Mouse (Mus musculus) testis, postnatal 10 days (tissue): ENCODE results near the gene Alox5.

Experiments used
- DNase-seq: peaks from one replicate; pipeline ENCODE4 v3.0.0; 2021; ENCODE audit warnings: low spot score

Alox5 gene

DNA sequence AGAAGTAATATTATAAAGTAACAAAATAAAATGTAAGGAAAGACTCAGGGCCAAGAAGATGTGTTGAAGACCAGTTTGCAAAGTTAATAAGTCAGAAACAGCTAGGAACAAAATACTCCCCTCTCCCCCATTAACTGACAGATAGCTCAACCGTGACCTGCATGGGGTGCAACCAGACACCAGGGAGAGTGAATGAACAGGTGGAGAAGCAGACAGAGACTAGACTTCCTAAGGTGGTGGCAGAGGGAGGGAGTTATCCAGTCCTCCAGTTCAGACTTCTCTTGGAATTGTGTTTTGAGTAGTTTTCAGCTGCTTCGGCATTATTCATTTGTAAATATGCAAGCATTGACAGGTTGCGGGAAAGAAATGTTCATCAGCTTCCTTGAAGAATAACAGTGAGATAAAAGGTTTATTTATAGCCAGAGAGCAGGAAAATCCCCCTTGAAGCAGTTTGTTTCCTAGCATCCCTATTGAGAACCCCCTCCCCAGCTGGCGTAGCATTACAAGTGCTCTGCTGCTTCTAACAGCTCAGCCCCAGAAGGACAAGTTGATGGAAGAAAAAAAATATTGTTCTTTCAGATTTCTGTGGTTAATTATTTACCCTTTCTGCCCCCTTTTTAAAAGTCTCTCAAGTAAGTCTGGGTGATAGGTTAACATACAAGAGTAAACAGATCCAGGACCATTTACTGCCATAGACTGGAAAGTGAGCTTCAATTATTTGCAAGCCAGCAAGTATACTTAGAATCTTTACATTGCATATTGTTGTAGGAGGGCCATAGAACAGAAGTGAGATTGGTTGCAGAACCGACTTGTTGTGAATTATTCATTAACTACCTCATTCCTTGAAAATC, 75.6 kb downstream of the Alox5 start:
- DNase-seq = no peak

DNA sequence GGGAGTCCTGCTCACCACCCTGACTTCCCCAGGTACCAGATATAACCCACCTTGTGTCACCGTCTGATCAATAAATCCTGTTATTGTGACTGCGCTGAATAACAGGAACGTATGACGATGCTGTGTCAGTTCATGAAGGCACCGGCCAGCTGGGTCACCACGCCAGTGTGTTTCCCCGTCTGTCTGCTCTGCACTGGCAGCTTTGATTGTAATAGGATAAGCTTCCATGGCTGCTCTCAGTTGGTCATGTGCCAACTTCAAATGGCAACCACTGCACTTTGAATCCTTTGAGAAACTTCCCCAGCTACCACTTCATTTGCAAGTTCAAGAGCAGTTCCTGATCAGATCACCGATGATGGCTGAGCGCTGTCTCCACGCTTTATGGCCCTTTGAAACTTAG, 77.4 kb downstream of the Alox5 start:
- no peak for DNase-seq

DNA sequence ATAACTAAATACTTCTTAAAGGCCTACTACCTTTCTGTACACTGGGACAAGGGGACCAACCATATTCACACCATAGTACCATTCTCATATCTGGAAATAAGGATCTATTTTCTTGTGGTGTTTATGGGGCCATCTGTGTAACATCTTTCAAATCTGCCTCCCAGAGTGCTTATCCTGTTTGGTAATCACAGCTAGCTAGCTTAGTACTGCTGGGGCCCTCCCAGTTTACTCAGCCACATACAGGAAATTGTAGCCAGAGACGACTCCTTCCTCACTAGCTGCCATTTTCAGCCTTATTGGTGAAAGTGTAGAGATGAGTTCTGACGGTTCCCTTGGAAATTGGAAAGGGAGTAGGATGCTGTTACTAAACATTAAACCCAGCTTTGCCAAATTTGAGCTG, 79.4 kb downstream of the Alox5 start:
- no peak for DNase-seq

DNA sequence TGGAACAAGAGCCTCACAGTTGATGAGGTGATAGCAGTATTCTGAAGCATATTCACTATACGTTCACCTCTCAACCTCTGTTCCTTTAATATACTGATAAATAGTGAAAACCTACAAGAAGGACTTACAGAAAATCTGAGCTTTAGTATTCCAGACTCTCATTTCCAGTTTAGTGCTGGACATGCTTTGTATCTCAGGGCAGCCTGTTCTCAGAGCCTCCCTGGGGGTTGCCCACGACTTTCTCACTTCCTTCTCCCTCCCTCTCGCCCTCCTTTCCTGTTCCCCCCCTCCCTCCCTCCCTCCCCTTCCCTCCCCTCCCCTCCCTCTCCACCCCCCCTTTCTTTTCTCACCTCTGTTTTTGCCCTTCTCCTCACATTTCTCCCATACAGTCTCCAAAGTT, 80.8 kb downstream of the Alox5 start:
- DNase-seq = no peak

DNA sequence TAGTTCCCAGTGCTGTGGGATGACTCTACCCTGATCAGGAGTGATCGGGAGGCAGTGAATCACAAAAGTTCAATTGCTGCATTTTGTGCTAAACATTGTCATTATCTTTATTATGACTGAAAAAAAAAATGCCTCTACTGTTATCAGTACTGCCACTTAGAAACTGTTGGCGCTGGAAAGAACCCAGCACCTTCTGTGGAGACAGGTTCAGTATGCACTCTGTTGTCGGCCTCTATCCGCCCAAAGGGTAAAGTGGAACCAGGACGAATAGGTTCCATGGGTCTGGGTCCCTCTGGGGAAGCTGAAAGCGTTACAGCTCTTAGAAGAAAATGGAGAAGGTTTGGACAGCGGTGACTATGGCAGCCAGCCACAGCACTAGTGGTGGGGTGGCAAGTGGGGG, 82.1 kb downstream of the Alox5 start:
- DNase-seq = no peak

DNA sequence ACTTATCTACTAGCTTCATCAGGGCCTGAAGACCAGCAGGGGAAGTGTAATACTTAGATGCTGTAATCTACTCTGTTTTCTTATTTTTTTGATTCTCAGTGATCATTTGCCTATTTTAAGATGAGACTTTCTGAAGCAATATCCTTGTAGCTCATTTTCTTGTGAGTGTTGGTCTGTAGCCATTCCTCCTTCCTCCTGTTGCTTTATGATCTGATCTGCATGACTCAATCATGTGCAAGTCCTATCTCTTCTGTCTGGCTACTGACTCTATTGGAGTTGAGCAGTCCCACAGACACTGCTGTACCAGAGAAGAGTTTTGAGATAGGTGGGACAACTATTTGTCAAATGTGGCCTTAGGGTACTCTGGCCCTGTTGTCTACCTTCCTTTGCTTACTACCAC, 86.4 kb downstream of the Alox5 start:
- no peak for DNase-seq

DNA sequence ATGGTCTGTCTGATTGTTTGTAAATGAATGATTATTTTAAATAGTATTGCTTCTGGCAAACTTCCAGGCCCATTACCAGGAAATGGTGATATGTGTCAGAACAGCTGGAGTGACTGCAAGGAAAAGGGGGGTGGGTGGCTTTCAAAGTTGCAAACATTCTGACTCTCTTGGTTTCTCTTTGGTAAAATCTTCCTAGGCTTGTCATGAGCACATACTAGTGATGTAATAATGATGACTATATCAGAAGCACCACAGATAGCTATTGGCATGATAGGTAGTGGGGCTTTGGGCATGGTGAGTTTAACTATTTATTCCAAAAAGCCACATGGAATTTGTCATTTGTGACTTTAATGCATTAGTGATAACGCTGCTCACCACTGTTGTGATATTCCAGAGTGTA, 86.8 kb downstream of the Alox5 start:
- no peak for DNase-seq

DNA sequence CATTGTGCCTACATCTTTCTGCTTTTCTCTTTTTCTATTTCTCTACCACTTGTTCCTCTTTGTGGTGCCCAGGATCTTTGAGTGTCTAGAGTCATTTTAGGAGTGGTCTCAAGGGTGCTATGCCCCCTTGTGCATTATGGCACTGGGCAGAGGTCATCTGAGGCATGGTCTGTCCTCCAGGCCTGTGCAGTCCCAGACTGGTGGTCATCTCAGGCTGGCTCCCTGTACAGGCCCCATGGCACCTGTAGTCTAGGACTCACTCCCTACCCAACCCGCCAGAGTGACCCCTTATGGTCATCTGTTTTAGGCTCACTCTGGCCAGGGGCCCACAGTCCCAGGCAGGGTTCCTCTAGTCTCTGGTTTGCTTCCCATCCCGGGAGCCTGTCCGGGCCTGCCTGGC, 89.5 kb downstream of the Alox5 start:
- DNase-seq = no peak

DNA sequence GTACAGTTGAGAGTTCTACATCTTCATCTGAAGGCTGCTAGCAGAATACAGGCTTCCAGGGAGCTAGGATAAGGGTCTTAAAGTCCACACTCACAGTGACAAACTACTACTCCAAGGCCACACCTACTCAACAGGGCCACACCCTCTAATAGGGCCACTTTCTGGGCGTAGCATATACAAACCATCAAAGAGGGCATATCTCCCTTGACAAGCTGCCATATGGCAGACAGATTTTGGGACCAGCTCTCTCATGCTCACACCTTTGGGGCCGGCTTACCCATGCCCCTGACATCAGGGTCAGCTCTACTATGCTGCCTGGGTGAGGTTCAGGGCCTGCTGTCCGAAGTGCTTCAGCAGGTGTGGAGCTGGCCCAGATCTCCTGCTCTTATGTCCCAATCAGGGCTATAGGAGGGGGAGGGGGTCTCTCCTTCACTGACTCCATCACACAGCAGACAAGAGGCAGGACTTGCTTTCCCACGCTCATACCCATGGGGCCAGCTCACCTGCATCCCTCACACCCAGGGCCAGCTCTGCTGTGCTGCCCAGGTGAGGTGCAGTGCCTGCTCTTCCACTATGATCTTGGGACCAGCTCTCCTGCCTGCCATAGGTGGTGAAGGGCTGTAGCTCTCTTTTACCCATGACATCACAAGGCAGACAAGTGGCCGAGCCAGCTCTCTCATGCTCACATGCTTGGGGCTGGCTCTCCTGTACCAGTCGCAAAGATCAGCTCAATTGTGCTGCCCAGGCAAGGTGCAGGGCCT, 90.6 kb downstream of the Alox5 start:
- DNase-seq = no peak

DNA sequence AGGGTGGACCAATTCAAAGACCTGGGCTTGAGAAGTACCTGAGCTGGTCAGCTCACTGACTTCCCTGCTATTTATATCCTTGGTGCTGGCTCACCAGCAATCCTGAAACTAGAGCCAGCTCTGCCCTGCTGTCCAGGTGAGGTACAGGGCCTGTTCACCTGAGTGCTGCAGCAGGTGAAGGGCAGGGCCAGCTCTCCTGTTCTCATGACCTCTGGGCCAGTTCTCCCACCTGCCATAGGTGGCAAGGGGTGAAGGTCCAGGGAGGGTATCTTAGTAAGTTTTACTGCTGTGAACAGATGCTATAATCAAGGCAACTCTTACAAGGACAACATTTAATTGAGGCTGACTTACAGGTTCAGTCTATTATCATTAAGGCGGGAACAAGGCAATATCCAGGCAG, 91.2 kb downstream of the Alox5 start:
- no peak for DNase-seq

DNA sequence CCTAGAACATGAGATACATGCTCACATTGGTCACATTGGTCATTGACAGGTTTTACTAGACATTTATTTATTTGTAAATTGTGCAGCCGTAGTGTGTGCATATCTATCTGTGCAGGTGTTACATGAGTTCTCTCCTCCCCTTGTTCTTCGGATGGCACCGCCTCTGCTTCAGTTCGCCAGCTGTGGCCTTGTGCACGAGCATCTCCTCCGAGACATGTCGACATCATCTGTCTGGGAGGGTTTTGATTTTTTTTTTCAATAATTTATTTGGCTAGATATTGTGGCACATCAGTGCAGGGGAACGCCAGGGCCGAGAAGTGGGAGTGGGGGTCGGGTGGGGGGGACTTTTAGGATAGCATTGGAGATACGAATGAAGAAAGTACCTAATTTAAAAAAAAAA, 93.0 kb downstream of the Alox5 start:
- no peak for DNase-seq

DNA sequence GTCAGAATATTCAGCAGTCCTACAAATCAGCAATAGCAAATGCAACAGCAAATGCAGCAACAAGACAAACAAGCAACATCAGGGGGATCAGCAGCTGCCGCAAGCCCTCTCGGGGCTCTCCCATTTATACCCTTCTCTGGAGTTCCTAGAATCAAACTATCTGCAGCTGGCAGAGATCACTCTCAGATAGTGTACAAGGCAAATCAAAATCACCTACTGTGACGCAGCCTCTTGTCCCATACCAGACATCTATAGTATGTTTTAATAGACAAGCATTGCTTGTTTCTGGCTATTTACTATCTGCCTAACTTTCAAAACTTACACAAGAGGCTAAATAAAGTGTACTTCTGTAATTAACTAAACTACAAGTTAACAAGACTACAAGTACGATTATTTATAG, 99.0 kb downstream of the Alox5 start:
- no peak for DNase-seq

DNA sequence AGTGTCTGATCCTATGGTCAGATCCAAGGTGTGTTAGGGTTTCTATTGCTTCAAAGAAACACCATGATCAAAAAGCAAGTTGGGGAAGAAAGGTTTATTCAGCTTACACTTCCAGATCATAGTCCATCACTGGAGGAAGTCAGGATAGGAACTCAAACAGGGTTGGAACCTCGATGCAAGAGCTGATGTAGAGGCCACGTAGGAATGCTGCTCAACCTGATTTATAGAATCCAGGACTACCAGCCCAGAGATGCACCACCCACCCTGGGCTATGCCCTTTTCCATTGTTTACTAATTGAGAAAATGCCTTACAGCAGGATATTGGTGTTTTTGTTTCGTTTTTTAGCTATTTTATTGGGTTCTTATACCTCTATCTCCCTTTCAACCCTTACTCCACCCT, 99.5 kb downstream of the Alox5 start:
- DNase-seq = no peak
